Mouse (Mus musculus): ENCODE measurements at regions not wholly inside any gene's neighbourhood (a gene's known extent, or its start where the extent isn't known, plus 50 kb on each side); places are given as distances from the start of the nearest gene placed in this dataset.

GRCm38 (mm10) chr3:52197982-52198750 is 70.0 kb upstream of the Foxo1 start:
- no peaks in the 10 kb centered on the region for H3K27me3 ChIP-seq
- H3K4me2 ChIP-seq (replicated peaks): no peak overlapping the region
- no peak for ATAC-seq (ENCODE audit: low FRiP score, low read depth)
- no peak overlapping the region for H3K9ac ChIP-seq (replicated peaks)
- no peak overlapping the region for H3K27ac ChIP-seq (replicated peaks)
- no peaks in the 10 kb centered on the region for H3K9me3 ChIP-seq
- no peaks in the 10 kb centered on the region for H3K36me3 ChIP-seq
- peaks cover 11% of the 10 kb centered on the region for H3K4me1 ChIP-seq
- WGBS: 78% methylated on average over 23 of the region's 23 CpGs
- no peak overlapping the region for H3K4me3 ChIP-seq

GRCm38 (mm10) chr3:52198751-52199738 is 69.1 kb upstream of the Foxo1 start:
- Histone ChIP-seq H3K4me1 (peaks cover 11% of the 10 kb centered on the region), H3K4me2 (replicated peaks) (no peak overlapping the region), H3K27me3 (no peaks in the 10 kb centered on the region), H3K9me3 (no peaks in the 10 kb centered on the region), H3K4me3 (no peak overlapping the region), H3K9ac (replicated peaks) (no peak overlapping the region), H3K36me3 (no peaks in the 10 kb centered on the region), H3K27ac (replicated peaks) (no peak overlapping the region)
- ATAC-seq (ENCODE audit: low FRiP score, low read depth): no peak
- WGBS: 84% methylated on average over 17 of the region's 17 CpGs

DNA sequence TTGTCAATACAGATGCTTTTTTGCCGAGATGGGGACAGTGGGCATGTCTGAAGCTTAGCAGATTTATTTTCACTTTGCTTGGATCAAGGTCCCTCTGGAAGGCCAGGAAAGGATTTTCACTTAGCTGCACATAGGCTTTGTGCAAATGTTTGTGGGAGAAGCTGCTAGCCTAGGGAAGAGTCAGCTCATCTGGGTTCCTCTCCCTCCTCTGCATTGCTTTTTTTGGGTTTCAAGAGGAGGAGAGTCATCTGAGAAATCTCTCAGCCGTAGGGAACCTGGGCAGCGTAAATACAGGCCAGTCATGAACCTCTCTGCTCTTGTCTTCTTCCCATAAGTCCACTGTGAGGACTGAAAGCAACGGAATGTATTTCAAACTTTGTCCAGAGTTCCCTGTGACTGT is 68.0 kb upstream of the Foxo1 start:
- Histone ChIP-seq H3K4me1 (peaks cover 11% of the 10 kb centered on the region), H3K36me3 (no peaks in the 10 kb centered on the region), H3K9ac (replicated peaks) (no peak overlapping the region), H3K4me2 (replicated peaks) (no peak overlapping the region), H3K4me3 (no peak overlapping the region), H3K27ac (replicated peaks) (no peak overlapping the region), H3K27me3 (no peaks in the 10 kb centered on the region), H3K9me3 (peaks cover 6% of the 10 kb centered on the region; the same call in 1 of the 2 replicates)
- 66% methylated on average over 4 of the region's 4 CpGs for WGBS
- no peak for ATAC-seq (ENCODE audit: low FRiP score, low read depth)

DNA sequence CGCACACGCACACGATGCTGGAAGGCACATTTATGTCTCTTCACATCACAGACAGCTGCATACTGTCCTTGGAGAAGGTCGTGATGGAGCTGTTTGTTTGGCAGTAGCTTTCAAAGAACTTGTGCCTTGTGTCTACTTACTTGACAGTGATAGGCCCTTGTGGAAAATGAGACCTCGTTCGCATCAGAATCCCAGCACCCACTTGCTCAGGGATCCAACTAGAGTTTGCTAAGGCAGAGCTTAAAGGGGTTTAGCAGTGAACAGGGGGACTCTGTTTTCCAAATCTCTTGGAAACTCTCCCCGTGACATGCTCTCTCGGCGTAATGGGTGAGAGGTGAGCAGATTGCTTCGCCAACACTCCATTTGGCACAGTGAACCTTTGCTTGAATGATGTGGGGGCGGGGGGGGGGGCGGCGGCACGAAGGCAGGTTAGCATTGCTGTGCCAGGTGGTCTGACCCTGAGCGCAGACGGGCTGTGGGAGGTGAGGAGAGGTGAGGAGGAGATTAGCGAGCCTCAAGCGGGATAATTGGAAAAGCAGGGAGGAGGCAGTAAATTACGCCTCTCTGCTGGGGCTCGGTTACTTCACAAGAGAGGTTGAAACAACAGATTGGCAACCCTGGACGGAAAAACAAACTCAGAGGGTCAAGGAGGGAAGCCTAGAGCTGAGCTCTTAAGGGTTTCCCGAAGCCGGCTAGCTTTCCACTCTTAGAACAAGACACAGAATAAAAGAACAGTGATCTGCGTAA is 57.4 kb upstream of the Foxo1 start:
- Histone ChIP-seq H3K27me3 (0 out of 2 replicates have a peak, but pooled peaks cover 11% of the 10 kb centered on the region), H3K4me3 (peak overlapping the region; percentile 18; the same call in 1 of the 2 replicates), H3K27ac (replicated peaks) (no peak overlapping the region), H3K4me2 (replicated peaks) (peak overlapping the region; percentile 44), H3K36me3 (no peaks in the 10 kb centered on the region), H3K9me3 (no peaks in the 10 kb centered on the region), H3K9ac (replicated peaks) (no peak overlapping the region), H3K4me1 (peaks cover 8% of the 10 kb centered on the region)
- ATAC-seq (ENCODE audit: low FRiP score, low read depth): no peak
- WGBS: 16% methylated on average over 24 of the region's 24 CpGs

DNA sequence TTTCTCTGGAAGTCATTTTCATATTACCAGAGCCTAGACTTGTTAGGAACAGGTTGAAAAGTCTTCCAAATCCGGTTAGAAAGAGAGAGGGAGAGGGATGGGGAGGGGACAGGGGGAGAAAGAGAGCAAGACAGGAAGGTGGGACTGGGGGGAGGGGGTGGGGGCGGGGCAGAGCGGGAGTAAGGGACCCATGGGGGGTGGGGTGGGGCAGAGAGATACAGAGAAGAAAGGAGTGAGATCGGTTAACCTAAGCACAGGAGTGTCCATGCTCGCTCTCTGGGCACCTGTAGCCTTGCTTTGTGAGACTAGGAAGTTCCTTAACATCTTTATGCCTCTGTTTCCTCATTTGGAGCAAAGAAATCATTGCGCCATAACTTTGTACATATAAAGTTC is 56.8 kb upstream of the Foxo1 start:
- H3K36me3 ChIP-seq: no peaks in the 10 kb centered on the region
- H3K27me3 ChIP-seq: 0 out of 2 replicates have a peak, but pooled peaks cover 11% of the 10 kb centered on the region
- peaks cover 8% of the 10 kb centered on the region for H3K4me1 ChIP-seq
- H3K9me3 ChIP-seq: no peaks in the 10 kb centered on the region
- WGBS: 25% methylated on average over 5 of the region's 6 CpGs
- peak overlapping the region; percentile 44 for H3K4me2 ChIP-seq (replicated peaks)
- no peak overlapping the region for H3K27ac ChIP-seq (replicated peaks)
- no peak for ATAC-seq (ENCODE audit: low FRiP score, low read depth)
- no peak overlapping the region for H3K9ac ChIP-seq (replicated peaks)
- H3K4me3 ChIP-seq: no peak overlapping the region

GRCm38 (mm10) chr3:52214114-52214513 is 54.0 kb upstream of the Foxo1 start:
- H3K9ac ChIP-seq (replicated peaks): no peak overlapping the region
- no peak overlapping the region for H3K27ac ChIP-seq (replicated peaks)
- H3K27me3 ChIP-seq: 0 out of 2 replicates have a peak, but pooled peaks cover 11% of the 10 kb centered on the region
- ATAC-seq (ENCODE audit: low FRiP score, low read depth): no peak
- no peaks in the 10 kb centered on the region for H3K9me3 ChIP-seq
- H3K4me3 ChIP-seq: no peak overlapping the region
- no peaks in the 10 kb centered on the region for H3K36me3 ChIP-seq
- peaks cover 8% of the 10 kb centered on the region for H3K4me1 ChIP-seq
- WGBS: 93% methylated on average over 7 of the region's 7 CpGs
- H3K4me2 ChIP-seq (replicated peaks): no peak overlapping the region

DNA sequence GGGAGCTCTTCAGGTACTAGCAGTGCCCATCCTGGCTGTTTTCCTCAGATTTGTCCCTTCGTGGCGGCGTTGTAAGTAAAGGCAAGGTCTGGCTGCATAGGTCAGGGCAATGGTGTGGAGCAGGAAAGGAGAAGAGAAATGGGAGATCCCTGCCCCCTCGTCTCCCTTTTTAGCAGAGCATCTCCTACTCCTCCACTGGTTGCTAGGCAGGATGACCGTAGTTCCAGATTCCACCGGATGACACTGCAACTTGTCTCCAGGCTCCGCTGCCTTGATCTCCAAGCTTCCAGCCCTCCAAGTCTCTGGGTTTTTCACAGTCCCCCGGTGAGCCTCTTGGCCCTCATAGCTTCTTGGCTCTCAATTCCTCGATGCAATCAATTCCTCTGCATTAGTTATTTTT is 53.1 kb upstream of the Foxo1 start:
- H3K36me3 ChIP-seq: no peaks in the 10 kb centered on the region
- no peak overlapping the region for H3K4me3 ChIP-seq
- H3K4me1 ChIP-seq: peaks cover 8% of the 10 kb centered on the region
- H3K4me2 ChIP-seq (replicated peaks): no peak overlapping the region
- H3K9me3 ChIP-seq: no peaks in the 10 kb centered on the region
- ATAC-seq (ENCODE audit: low FRiP score, low read depth): no peak
- 0 out of 2 replicates have a peak, but pooled peaks cover 11% of the 10 kb centered on the region for H3K27me3 ChIP-seq
- 93% methylated on average over 9 of the region's 9 CpGs for WGBS
- H3K9ac ChIP-seq (replicated peaks): no peak overlapping the region
- no peak overlapping the region for H3K27ac ChIP-seq (replicated peaks)

All from midbrain, embryonic 12.5 days (tissue).